In the genomic region with DNA sequence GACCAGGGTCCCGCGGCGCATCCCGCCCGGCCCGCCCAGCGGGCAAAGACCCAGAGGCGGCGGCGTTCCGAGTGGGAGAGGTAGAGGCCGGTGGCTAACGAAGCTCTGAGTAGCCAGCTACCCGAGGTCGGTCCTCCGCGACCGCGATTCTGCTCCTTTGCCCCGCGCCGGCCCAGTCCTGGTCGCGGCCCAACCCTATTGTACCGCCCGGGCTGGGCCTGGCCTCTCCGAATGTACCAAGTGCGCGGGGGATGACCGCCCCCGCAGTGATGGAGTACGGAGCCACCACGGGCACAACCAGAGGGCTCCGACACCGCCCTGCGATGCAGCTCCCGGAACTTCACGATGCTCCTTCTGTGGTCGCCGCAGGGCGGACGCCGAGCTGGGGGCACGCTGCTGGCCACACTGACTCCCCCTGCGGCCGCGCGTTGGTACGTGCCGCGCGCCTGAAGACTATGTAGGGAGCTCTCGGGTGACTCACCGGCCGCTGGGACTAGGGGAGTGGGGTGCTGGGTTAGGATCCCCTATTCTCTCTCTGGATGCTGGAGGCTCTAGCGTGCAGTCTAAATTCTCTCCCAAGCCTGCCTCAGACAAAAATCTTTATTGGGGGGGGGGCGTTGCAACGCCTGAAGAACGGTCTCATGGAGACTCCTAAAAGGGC, we compare ENCODE assay signal across 8 mouse cellular contexts. TPM values are rescaled to one million over a fixed set of nuclear protein-coding genes. Genes with fewer than 3 reads are reported as not detected.
DNase-seq lines count a peak whose midpoint lies in the region; ATAC-seq lines count a peak whose summit lies in the region.

A gene (minus strand): TSS at position 213 of the 661 bp plus-strand sequence.

- WGBS in forebrain, embryonic 10.5 days: under 1% methylated on average over 59 of the region's 59 CpGs
- WGBS in heart, embryonic 14.5 days: 0% methylated on average over 51 of the region's 59 CpGs
- under 1% methylated on average over 59 of the region's 59 CpGs for WGBS in liver, embryonic 13.5 days (ENCODE audit: insufficient replicate concordance)
- WGBS in stomach, embryonic 14.5 days: under 1% methylated on average over 59 of the region's 59 CpGs

- H3K4me3 ChIP-seq in forebrain, embryonic 10.5 days: peak within 1 kb of the TSS; percentile 78
- peak within 1 kb of the TSS; percentile 69 to 99 for H3K4me3 ChIP-seq in heart, embryonic 14.5 days (ENCODE audit: control insufficient read depth in 1 of 2, insufficient read depth in 1 of 2, low read depth in 1 of 2, low read length in 2 of 2)
- peak within 1 kb of the TSS; percentile 83 for H3K4me3 ChIP-seq in liver, embryonic 13.5 days (replicated peaks)
- H3K4me3 ChIP-seq in stomach, embryonic 14.5 days (ENCODE audit: low read depth, low read length): peak within 1 kb of the TSS; percentile 74

- H3K27me3 ChIP-seq in forebrain, embryonic 10.5 days (ENCODE audit: poor library complexity, severe bottlenecking): peaks cover 5% of the 10 kb centered on the region; the same call in 1 of the 2 replicates
- H3K27me3 ChIP-seq in heart, embryonic 14.5 days (ENCODE audit: control insufficient read depth, insufficient read depth, low read length): no peaks in the 10 kb centered on the region
- peaks cover 49% of the 10 kb centered on the region for H3K27me3 ChIP-seq in liver, embryonic 13.5 days
- no peaks in the 10 kb centered on the region for H3K27me3 ChIP-seq in stomach, embryonic 14.5 days (ENCODE audit: control insufficient read depth, insufficient read depth, low read length)

- no peaks in the 10 kb centered on the region for H3K9me3 ChIP-seq in forebrain, embryonic 10.5 days
- H3K9me3 ChIP-seq in heart, embryonic 14.5 days (ENCODE audit: control insufficient read depth, low read length): no peaks in the 10 kb centered on the region
- no peaks in the 10 kb centered on the region for H3K9me3 ChIP-seq in liver, embryonic 13.5 days (replicated peaks)
- no peaks in the 10 kb centered on the region for H3K9me3 ChIP-seq in stomach, embryonic 14.5 days (ENCODE audit: control insufficient read depth, low read depth, low read length)

- peak within 1 kb of the TSS; percentile 100 for H3K27ac ChIP-seq in forebrain, embryonic 10.5 days
- peak within 1 kb of the TSS; percentile 97 for H3K27ac ChIP-seq in heart, embryonic 14.5 days (replicated peaks in 1 of 2; ENCODE audit: control insufficient read depth in 1 of 2, insufficient read depth in 1 of 2, low read depth in 2 of 2, low read length in 2 of 2)
- peak within 1 kb of the TSS; percentile 79 for H3K27ac ChIP-seq in liver, embryonic 13.5 days
- H3K27ac ChIP-seq in stomach, embryonic 14.5 days (ENCODE audit: low read length): peak within 1 kb of the TSS; percentile 90

- peak; percentile 92 for DNase-seq in CD4-positive, CD25-positive, alpha-beta regulatory T cell, adult 2 months (ENCODE audit: low read depth, low spot score)
- peak; percentile 76 for DNase-seq in c-Kit-negative CD71-positive TER-119-positive erythroid progenitor cells, embryonic 14.5 days (ENCODE audit: low read depth, low spot score)
- peak; percentile 88 for DNase-seq in forebrain, embryonic 10.5 days (ENCODE audit: extremely low spot score, low spot score)
- DNase-seq in kidney, postnatal 14 days: peak; percentile 92
- DNase-seq in liver, embryonic 13.5 days: peak; percentile 81
- peak; percentile 91 to 92 for DNase-seq in natural killer cell, adult 2 months (ENCODE audit: low spot score in 2 of 2)

- H3K36me3 ChIP-seq in forebrain, embryonic 10.5 days (replicated peaks): peaks cover 21% of the 10 kb centered on the region
- 0 out of 2 replicates have a peak, but pooled peaks cover 4% of the 10 kb centered on the region for H3K36me3 ChIP-seq in heart, embryonic 14.5 days (ENCODE audit: control insufficient read depth, insufficient read depth, low read length)
- H3K36me3 ChIP-seq in liver, embryonic 13.5 days: no peaks in the 10 kb centered on the region
- no peaks in the 10 kb centered on the region; the same call in 1 of the 2 replicates for H3K36me3 ChIP-seq in stomach, embryonic 14.5 days (ENCODE audit: control insufficient read depth, insufficient read depth, low read length)

- H3K4me1 ChIP-seq in forebrain, embryonic 10.5 days: peaks cover 90% of the 10 kb centered on the region
- peaks cover 56 to 77% of the 10 kb centered on the region in 2 experiments for H3K4me1 ChIP-seq in heart, embryonic 14.5 days (ENCODE audit: control insufficient read depth in 2 of 2, insufficient read depth in 2 of 2, low read length in 2 of 2)
- peaks cover 90% of the 10 kb centered on the region for H3K4me1 ChIP-seq in liver, embryonic 13.5 days (replicated peaks)
- H3K4me1 ChIP-seq in stomach, embryonic 14.5 days (ENCODE audit: control insufficient read depth, insufficient read depth, low read length): peaks cover 52% of the 10 kb centered on the region

- peak; percentile 77 for ATAC-seq in heart, embryonic 14.5 days (ENCODE audit: insufficient number of reproducible peaks, insufficient read depth, low FRiP score, low read depth)
- peak; percentile 81 for ATAC-seq in liver, embryonic 13.5 days (ENCODE audit: low read depth)
- ATAC-seq in stomach, embryonic 14.5 days (ENCODE audit: insufficient number of reproducible peaks, insufficient read depth, low FRiP score, low read depth): peak; percentile 82

- H3K4me2 ChIP-seq in heart, embryonic 14.5 days (ENCODE audit: low read length): peak within 1 kb of the TSS; percentile 86
- peak within 1 kb of the TSS; percentile 98 for H3K4me2 ChIP-seq in liver, embryonic 13.5 days
- H3K4me2 ChIP-seq in stomach, embryonic 14.5 days (replicated peaks; ENCODE audit: low read depth, low read length): peak within 1 kb of the TSS; percentile 89

- H3K9ac ChIP-seq in heart, embryonic 14.5 days (ENCODE audit: low read length): peak within 1 kb of the TSS; percentile 99
- peak within 1 kb of the TSS; percentile 92 for H3K9ac ChIP-seq in liver, embryonic 13.5 days
- H3K9ac ChIP-seq in stomach, embryonic 14.5 days (replicated peaks; ENCODE audit: low read depth, low read length): peak within 1 kb of the TSS; percentile 81

RNA-seq across cellular contexts. Expression of the gene that starts here (rescaled TPM):
- 45.6 and 47.1 TPM in 2 replicates for polyA plus RNA-seq in forebrain, embryonic 10.5 days (2016; fragmentation: Nextera tagmentation; extraction: Ambion mirVana)
- 41.8 and 46.8 TPM in 2 replicates for polyA plus RNA-seq in heart, embryonic 14.5 days (2014; fragmentation: Nextera tagmentation; extraction: Ambion mirVana)
- 6.6 and 7.3 TPM in 2 replicates for polyA plus RNA-seq in liver, embryonic 13.5 days (2015; fragmentation: Nextera tagmentation; extraction: Ambion mirVana)
- polyA plus RNA-seq in stomach, embryonic 14.5 days (2014; fragmentation: Nextera tagmentation; extraction: Ambion mirVana): 37.2 and 38.7 TPM in 2 replicates

Comparison
In these comparisons a context has a peak if more than half of its experiments do, and no peak if none do; other contexts are left out.
1. Peak in every context shown above with its lines: DNase-seq, ATAC-seq, H3K4me3 ChIP-seq and H3K27ac ChIP-seq.